Mouse (Mus musculus) gastrocnemius, postnatal 4 days (tissue): ENCODE data around the gene Mbnl3. TPM values are rescaled to one million over a fixed set of nuclear protein-coding genes. Genes with fewer than 3 reads are reported as not detected.

Source experiments
- microRNA-seq: library from miRNA; unstranded; fragments of <30 nt; microRNA quantifications from one replicate; pipeline ENCODE4 v1.2.0, GENCODE M21; 2021
- total RNA-seq, 2 experiments: library from RNA; stranded (reverse); gene quantifications; 2 replicates each; pipeline ENCODE4 v1.2.3; 2021

The Mbnl3 gene
- total RNA-seq, 2 experiments from 2014 or later, result 9.0 to 9.9 TPM

Small RNA genes within 50 kb of the gene (microRNA-seq; reads per million reads assigned to microRNA genes)
- not detected for gene Gm23417

Other genes starting within 250 kb of the Mbnl3 start
- 10 to 100 TPM; 47.7 to 55.4 TPM for gene Rap2c, start 188.5 kb downstream of the Mbnl3 start, total RNA-seq